Mouse (Mus musculus) small intestine, adult 2 months (tissue): ENCODE data around the gene Plekhh1.

ENCODE experiments used
- CTCF ChIP-seq: fragments of 200-500 bp; IDR thresholded peaks from 2 replicates; pipeline ENCODE4 v1.5.1; 2012; ENCODE audit warnings: low read depth, mild to moderate bottlenecking, control low read depth, inconsistent platforms, low read length, moderate library complexity, mixed read lengths; ENCODE audit not compliant: insufficient replicate concordance, insufficient read length; ENCODE audit errors: extremely low read depth
- POLR2A ChIP-seq: fragments of 200-500 bp; IDR thresholded peaks from 2 replicates; pipeline ENCODE4 v1.6.1; 2012; ENCODE audit warnings: low read depth, mild to moderate bottlenecking, control low read depth, inconsistent platforms, low read length, moderate library complexity

DNA sequence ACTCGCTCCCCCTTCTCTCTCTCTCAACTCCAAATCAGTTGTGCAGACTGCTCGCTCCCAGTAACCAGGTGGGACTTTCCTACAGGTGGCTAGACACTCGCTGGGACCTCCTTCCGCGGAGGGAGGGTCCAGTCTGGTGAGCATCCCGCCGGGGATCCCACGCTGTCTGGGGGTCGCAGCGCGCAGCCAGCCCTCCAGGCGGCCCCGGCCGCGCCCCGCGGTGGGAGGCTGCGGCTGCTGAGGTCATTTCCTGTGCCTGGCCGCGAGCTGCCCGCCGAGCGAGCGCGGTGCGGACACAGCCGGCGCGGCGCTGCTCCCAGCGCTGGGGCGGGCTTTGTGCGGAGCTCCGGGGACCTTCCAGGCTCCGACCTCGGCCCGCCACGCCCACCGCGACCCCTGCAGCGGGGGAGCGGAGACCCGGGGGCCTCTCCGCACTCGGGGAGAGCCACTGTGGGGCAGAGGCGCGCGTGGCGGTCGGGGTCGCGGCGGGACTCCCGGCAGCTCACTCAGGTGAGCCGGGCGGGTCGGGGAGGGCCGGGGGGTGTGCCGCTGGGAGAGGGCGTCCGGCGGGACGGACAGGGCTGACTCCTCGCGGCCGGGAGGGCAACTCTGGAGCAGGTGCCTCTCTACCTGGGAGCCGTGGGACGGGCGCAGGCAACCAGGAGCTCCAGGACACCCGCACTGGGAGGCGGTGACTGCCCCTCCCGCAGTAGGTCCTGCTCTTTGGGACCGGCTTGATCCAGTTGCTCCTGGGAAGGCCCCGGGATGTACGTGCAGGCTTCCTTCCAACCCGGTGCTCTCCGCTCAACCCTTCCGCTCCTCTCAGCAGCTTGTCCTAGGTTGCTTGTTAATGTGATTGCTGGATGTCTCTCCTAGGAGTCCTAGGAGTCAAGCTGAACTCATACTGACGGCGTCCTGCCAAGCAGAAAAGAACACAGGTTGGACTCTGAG lies at the start of gene Plekhh1:
- TF ChIP-seq CTCF = no peak
- TF ChIP-seq POLR2A = peak; percentile 72
